Mouse (Mus musculus): ENCODE results near the gene Ankrd60. TPM values are rescaled to one million over a fixed set of nuclear protein-coding genes. Genes with fewer than 3 reads are reported as not detected.

Gene Ankrd60
- polyA plus RNA-seq, 1 experiment from 2014 or later: not detected

DNA sequence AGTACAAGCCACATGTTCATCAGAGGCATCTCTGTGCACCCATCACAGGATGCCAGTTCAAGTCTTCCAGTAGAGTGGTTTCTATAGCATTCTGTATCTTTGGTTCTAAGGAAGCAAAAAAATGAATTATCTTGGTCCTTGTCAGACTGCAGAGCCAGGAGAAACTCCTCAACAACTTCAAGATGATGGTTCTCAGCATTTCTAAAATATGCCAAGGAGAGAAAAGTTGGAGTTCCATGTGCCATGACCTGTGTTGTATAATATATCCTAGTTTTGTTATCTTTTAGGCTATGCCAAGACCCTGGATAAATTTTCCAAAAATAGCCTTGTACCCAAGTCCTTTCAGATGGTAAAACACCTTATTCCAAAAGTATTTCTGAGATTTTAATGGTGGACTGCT, 2.9 kb upstream of the Ankrd60 start:
- ATAC-seq (replicated peaks; ENCODE audit: low FRiP score): no peak
- peaks cover 20% of the 10 kb centered on the region for H3K4me1 ChIP-seq

DNA sequence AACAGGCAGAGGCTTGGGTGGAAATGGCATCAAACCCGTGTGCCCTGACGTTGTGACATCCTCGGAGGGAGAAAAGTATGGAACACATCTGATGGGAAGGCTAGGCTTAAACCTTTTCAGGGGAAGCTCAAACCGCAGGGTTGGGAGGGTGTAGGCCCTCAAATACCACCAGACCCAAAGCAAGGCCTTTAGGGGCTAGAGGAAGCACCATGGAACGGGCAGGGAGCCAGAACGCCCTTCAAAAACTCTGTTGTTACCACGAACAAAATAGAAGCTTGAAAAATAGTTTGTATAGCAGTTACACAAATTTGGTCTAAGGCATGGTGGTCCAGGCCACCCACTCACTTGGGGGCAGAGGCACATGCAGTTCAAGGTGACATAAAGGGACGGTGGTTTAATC, 430 bp upstream of the Ankrd60 start:
- Histone ChIP-seq H3K9me3 (replicated peaks) (no peaks in the 10 kb centered on the region), H3K4me3 (replicated peaks) (peak overlapping the region; percentile 48), H3K36me3 (no peaks in the 10 kb centered on the region), H3K9ac (0 out of 2 replicates have a peak overlapping the region, but pooled peaks have one; percentile 39), H3K27me3 (peaks cover 63% of the 10 kb centered on the region), H3K4me1 (peaks cover 11% of the 10 kb centered on the region), H3K4me2 (peak overlapping the region; percentile 90), H3K27ac (no peak overlapping the region)
- WGBS: 29% methylated on average over 8 of the region's 8 CpGs
- ATAC-seq (replicated peaks; ENCODE audit: low FRiP score): no peak

More for the DNA sequence above, 2.9 kb upstream of the Ankrd60 start:
- no peak overlapping the region for H3K9ac ChIP-seq
- H3K9me3 ChIP-seq (replicated peaks): no peaks in the 10 kb centered on the region
- H3K4me2 ChIP-seq: no peak overlapping the region
- peaks cover 68% of the 10 kb centered on the region for H3K27me3 ChIP-seq
- H3K4me3 ChIP-seq (replicated peaks): no peak overlapping the region
- no peaks in the 10 kb centered on the region for H3K36me3 ChIP-seq
- no peak overlapping the region for H3K27ac ChIP-seq

DNA sequence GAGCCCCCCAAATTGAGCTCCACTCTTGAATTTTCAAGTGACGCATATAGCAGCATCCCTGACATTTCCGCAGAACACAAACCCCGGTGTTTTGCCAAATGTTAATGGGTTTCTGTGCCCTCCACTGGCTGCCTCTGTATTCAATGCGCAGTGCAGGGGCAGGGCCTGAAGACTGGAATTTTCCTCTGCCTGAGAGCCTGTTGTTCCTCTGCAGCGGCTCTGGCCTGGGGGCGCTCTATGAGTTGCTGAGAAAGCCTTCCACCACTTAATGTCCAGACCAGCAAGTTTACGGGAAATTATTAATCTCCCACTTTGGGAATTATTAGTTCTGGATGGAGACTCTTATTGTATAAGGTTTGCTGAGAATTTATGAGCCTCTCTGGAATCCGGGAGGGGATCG, 14.0 kb downstream of the Ankrd60 start:
- Histone ChIP-seq H3K27ac (peak overlapping the region; percentile 56; the same call in 1 of the 2 replicates), H3K36me3 (no peaks in the 10 kb centered on the region), H3K4me1 (peaks cover 24% of the 10 kb centered on the region), H3K4me3 (replicated peaks) (no peak overlapping the region), H3K27me3 (peaks cover 9% of the 10 kb centered on the region; the same call in 1 of the 2 replicates), H3K4me2 (no peak overlapping the region), H3K9me3 (replicated peaks) (no peaks in the 10 kb centered on the region), H3K9ac (no peak overlapping the region)
- WGBS: 55% methylated on average over 9 of the region's 9 CpGs
- no peak for ATAC-seq (replicated peaks; ENCODE audit: low FRiP score)

DNA sequence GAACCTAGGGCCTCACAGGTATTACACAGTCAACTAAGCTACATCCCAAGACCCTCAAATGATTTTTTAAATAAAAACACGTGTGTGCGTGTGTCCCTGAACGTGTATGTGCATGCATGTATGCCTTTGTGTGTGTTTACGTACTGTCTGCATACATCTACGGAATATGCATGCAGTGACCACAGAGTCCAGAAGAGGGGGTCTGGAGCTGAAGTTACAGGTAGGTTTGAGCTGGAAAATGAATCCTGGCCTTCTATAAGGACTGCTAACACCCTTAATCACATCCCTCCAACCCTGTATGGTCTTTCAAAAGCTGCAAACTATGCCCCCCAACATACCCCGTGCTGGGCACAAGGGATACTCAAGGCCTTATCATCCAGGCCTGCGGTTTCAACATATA, 14.8 kb downstream of the Ankrd60 start:
- Histone ChIP-seq H3K4me1 (peaks cover 28% of the 10 kb centered on the region), H3K27me3 (peaks cover 9% of the 10 kb centered on the region; the same call in 1 of the 2 replicates), H3K4me2 (no peak overlapping the region), H3K36me3 (no peaks in the 10 kb centered on the region), H3K27ac (no peak overlapping the region), H3K9ac (no peak overlapping the region), H3K9me3 (replicated peaks) (no peaks in the 10 kb centered on the region), H3K4me3 (replicated peaks) (no peak overlapping the region)
- no peak for ATAC-seq (replicated peaks; ENCODE audit: low FRiP score)
- 78% methylated on average over 7 of the region's 7 CpGs for WGBS

DNA sequence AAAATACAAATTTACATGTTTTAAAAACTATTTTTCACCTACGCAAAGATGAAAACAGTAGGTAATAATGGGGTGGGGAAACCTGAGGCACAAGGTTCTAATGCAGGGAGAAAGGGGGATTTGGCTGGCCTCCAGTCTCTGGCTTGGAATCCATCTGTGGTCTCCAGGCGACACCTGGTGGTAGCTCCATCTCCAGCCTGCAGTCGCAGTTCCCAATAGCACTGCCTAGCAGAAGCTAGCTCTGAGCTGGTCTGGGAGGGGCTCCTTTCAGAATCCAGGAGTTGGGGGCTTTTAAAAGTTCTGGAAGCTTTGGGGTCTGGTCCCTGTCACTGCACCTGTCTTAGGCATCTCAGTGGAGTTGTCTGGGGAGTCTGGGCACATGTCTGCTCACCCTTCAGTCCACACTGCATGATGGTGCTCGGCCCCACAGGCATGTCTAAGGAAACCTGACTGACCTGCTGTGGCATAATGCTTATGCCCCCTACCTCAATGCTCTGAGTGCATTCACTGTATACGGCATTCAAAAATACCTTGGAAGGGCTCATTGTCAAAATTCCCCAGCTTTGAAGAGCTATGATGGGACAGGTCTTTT, 16.2 kb downstream of the Ankrd60 start:
- Histone ChIP-seq H3K9me3 (replicated peaks) (no peaks in the 10 kb centered on the region), H3K36me3 (no peaks in the 10 kb centered on the region), H3K27me3 (peaks cover 9% of the 10 kb centered on the region; the same call in 1 of the 2 replicates), H3K4me2 (no peak overlapping the region), H3K4me3 (replicated peaks) (no peak overlapping the region), H3K4me1 (peaks cover 28% of the 10 kb centered on the region), H3K9ac (no peak overlapping the region), H3K27ac (no peak overlapping the region)
- WGBS: 42% methylated on average over 5 of the region's 5 CpGs
- ATAC-seq (replicated peaks; ENCODE audit: low FRiP score): no peak

DNA sequence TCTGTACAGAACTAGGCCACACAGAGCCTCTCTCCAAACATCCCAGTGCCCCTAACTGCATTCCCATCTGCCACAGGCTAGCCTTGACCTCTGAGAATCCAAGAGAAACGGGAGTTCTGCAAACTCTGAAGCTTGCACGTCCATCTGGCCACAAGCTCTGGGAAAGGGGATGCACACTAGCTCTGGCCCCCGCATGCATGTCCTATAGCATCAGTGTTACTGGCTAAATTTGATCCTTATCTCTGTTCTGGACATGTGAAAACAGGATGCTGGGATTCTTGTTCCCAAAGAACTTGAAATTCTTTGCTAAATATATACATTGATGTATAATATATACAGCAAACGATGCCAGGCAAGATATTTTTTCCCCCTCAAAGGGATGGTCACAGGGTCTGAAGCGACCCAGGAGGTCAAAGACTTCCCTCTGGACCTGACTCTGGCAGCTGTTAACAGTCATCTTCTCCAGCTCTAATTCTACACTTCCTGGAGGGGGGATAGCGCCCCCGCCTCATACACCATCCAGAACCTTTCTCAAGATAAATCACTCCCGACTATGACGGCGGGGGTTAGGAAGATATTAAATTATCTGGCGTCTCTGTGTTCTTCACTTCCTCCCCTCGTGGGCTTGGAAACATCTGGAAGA, 19.3 kb downstream of the Ankrd60 start:
- peaks cover 25% of the 10 kb centered on the region for H3K27me3 ChIP-seq
- no peak overlapping the region for H3K9ac ChIP-seq
- no peak overlapping the region for H3K4me3 ChIP-seq (replicated peaks)
- H3K9me3 ChIP-seq (replicated peaks): no peaks in the 10 kb centered on the region
- peak; percentile 71 for ATAC-seq (replicated peaks; ENCODE audit: low FRiP score)
- peaks cover 5% of the 10 kb centered on the region; the same call in 1 of the 2 replicates for H3K4me1 ChIP-seq
- H3K36me3 ChIP-seq: no peaks in the 10 kb centered on the region
- WGBS: 40% methylated on average over 12 of the region's 12 CpGs
- no peak overlapping the region for H3K4me2 ChIP-seq
- H3K27ac ChIP-seq: peak overlapping the region; percentile 74

DNA sequence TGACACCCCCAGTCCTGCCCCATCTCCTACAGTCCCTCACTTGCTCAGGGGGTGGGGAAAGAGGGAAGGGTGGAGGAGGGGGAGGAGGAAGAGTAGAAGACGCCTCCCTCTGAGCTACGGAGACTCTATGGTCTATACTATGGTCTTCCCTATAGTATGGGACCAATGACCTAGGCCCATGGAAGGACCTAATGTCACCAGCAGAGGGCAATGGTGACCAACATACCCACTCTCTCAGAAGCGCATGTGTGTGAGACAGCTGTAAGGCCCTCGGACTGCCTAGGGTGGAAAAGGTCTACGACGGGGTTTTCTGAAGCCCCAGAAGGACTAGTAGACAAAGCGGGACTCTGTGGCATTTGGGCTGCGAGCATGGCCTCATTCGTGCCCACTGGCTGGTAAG, 24.3 kb downstream of the Ankrd60 start:
- no peak for ATAC-seq (replicated peaks; ENCODE audit: low FRiP score)
- no peaks in the 10 kb centered on the region for H3K36me3 ChIP-seq
- WGBS: 43% methylated on average over 9 of the region's 9 CpGs

DNA sequence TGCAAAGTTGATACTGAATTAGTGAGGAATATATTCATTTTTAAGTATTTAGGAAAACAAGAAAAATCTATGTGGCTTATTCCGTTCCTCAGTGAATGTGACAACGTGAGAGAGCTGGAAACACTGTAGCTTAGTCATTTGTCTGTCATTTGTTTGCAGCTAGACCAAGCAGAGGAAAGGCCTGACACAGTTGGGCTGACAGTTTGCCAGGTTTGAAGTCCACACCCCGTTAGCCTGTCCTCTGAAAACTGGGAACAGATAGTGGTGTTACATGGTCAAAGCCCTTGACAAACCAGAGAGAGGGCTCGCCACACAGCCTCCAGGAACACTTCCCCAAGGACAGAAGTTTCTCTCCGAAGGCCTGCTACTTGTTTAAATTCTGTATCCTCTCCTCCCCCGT, 27.5 kb downstream of the Ankrd60 start:
- Histone ChIP-seq H3K9ac (no peak overlapping the region), H3K4me1 (0 out of 2 replicates have a peak, but pooled peaks cover 9% of the 10 kb centered on the region), H3K36me3 (no peaks in the 10 kb centered on the region), H3K27me3 (peaks cover 46% of the 10 kb centered on the region), H3K9me3 (replicated peaks) (no peaks in the 10 kb centered on the region), H3K27ac (no peak overlapping the region), H3K4me2 (no peak overlapping the region), H3K4me3 (replicated peaks) (no peak overlapping the region)
- ATAC-seq (replicated peaks; ENCODE audit: low FRiP score): no peak
- WGBS: 67% methylated on average over 6 of the region's 6 CpGs

More for the DNA sequence above, 24.3 kb downstream of the Ankrd60 start:
- 0 out of 2 replicates have a peak, but pooled peaks cover 7% of the 10 kb centered on the region for H3K4me1 ChIP-seq
- H3K4me3 ChIP-seq (replicated peaks): no peak overlapping the region
- H3K27ac ChIP-seq: no peak overlapping the region
- peaks cover 31% of the 10 kb centered on the region for H3K27me3 ChIP-seq
- no peaks in the 10 kb centered on the region for H3K9me3 ChIP-seq (replicated peaks)
- H3K4me2 ChIP-seq: no peak overlapping the region
- H3K9ac ChIP-seq: no peak overlapping the region

DNA sequence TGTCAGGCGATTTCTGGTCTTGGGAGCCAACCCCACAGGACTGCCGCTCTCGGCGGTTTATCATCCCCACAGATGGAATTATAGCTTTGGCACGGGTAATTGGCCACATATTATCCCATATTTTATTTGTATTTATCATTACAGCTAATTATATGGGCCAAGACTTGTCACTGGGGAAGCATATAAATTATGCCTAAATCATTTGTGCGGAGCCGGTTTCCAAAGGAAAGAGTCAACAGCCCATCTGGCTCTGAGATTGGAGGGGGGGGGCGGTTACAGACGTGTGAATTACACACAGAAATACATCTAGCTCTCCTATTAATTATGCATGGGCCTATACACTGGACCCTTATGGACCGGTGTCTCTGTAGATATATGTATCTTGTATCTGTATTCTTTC, 28.9 kb downstream of the Ankrd60 start:
- H3K4me1 ChIP-seq: 0 out of 2 replicates have a peak, but pooled peaks cover 10% of the 10 kb centered on the region
- no peak overlapping the region for H3K4me3 ChIP-seq (replicated peaks)
- H3K27me3 ChIP-seq: peaks cover 44% of the 10 kb centered on the region
- ATAC-seq (replicated peaks; ENCODE audit: low FRiP score): no peak
- no peak overlapping the region for H3K9ac ChIP-seq
- H3K9me3 ChIP-seq (replicated peaks): no peaks in the 10 kb centered on the region
- WGBS: 65% methylated on average over 10 of the region's 10 CpGs
- no peak overlapping the region for H3K27ac ChIP-seq
- H3K4me2 ChIP-seq: no peak overlapping the region
- H3K36me3 ChIP-seq: no peaks in the 10 kb centered on the region

DNA sequence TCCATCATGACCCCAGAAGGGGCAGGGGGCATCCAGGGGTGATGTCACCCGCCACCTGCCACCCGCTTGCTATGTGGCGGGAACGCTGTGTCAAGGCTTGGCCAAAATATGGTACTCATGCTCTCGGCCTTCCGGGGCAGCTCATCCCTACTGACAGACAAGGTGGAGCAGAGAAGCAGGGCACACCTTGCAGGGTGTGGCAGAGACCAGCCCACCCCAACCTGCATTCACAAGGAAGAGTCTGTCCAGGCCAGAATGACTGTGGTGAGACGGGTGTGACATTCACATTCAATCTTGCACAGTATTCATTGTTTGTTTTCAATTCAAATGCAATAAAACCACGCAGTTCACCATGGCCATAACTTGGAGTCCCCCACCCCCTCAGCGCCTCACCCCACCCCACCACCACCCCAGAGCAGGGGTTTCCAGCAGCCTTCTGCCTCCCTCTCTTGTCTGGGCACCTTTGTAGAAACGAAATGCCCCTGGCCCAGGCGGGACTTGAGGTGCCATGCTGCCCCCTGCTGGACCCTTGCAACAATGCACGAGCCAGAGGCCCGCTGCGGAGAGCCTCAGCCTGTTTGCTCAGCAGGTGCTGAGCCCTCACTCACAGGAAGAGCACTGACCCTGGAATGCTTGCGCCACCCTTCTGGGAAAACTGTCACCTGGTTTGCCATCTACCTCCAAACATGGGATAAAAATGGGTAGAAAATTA, 32.0 kb downstream of the Ankrd60 start:
- Histone ChIP-seq H3K9ac (no peak overlapping the region), H3K4me3 (replicated peaks) (no peak overlapping the region), H3K36me3 (no peaks in the 10 kb centered on the region), H3K27ac (no peak overlapping the region), H3K4me1 (0 out of 2 replicates have a peak, but pooled peaks cover 10% of the 10 kb centered on the region), H3K27me3 (peaks cover 33% of the 10 kb centered on the region), H3K4me2 (no peak overlapping the region), H3K9me3 (replicated peaks) (no peaks in the 10 kb centered on the region)
- ATAC-seq (replicated peaks; ENCODE audit: low FRiP score): peak; percentile 61
- 41% methylated on average over 15 of the region's 15 CpGs for WGBS

DNA sequence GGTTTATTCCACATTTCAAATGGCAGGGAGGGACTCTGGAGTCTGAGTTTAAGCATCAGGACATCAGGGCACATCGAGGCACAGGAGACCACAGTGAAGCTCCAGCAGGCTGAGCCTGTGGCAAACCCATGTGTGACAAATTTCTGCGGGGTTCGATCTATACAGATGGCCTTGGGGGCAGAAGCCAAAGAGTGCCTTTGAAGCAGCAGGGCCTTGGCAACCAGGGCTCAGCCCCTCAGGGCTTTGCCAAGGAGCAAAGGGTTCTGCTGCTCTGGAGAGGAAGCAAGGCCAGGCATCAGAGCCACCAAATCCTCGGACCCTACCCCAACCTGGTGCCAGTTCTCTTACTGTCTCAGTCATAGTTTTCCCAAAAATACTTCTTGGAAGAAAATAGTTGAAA, 35.4 kb downstream of the Ankrd60 start:
- no peaks in the 10 kb centered on the region for H3K9me3 ChIP-seq (replicated peaks)
- ATAC-seq (replicated peaks; ENCODE audit: low FRiP score): no peak
- no peak overlapping the region for H3K27ac ChIP-seq
- H3K4me1 ChIP-seq: 0 out of 2 replicates have a peak, but pooled peaks cover 6% of the 10 kb centered on the region
- peaks cover 38% of the 10 kb centered on the region for H3K27me3 ChIP-seq
- no peak overlapping the region for H3K4me3 ChIP-seq (replicated peaks)
- H3K9ac ChIP-seq: no peak overlapping the region
- 82% methylated on average over 4 of the region's 4 CpGs for WGBS
- H3K36me3 ChIP-seq: no peaks in the 10 kb centered on the region
- H3K4me2 ChIP-seq: no peak overlapping the region

DNA sequence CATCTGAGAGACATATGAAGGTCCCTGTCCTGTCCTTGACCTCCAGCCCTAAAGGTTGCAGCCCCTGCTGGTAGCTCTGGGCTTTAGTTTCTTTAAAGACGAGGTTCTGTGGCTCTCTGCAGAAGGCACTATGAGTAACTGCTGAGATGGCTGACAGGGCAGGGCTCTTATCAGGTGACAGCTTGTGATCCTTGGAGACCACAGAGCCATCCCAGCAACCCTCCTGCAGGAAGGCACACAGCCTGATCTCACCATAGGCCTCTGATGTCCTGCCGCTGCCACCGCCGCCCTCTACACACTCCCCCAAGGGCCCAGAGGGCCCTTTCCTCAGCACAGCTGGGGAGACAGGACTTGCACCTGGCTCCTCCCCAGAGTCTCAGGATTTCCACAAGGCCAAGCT, 36.4 kb downstream of the Ankrd60 start:
- 70% methylated on average over 4 of the region's 4 CpGs for WGBS
- no peak for ATAC-seq (replicated peaks; ENCODE audit: low FRiP score)

More for the DNA sequence above, 36.4 kb downstream of the Ankrd60 start:
- Histone ChIP-seq H3K36me3 (no peaks in the 10 kb centered on the region), H3K9ac (no peak overlapping the region), H3K4me1 (0 out of 2 replicates have a peak, but pooled peaks cover 6% of the 10 kb centered on the region), H3K27me3 (peaks cover 29% of the 10 kb centered on the region), H3K4me3 (replicated peaks) (no peak overlapping the region), H3K9me3 (replicated peaks) (no peaks in the 10 kb centered on the region), H3K4me2 (no peak overlapping the region), H3K27ac (no peak overlapping the region)
